Mouse (Mus musculus): Measurements from ENCODE around the gene Fras1.

- TF ChIP-seq POLR2A (IDR thresholded peaks at IDR 0.05; ENCODE audit: insufficient read depth, low read depth, low read length) (no peak), CTCF (IDR thresholded peaks at IDR 0.05; ENCODE audit: insufficient read depth, low read depth, low read length) (no peak)
Measured at GRCm38 (mm10) chr5:96530516-96530915, 156.8 kb downstream of the Fras1 start.

Data from olfactory bulb, adult 2 months (tissue).